In genomic region chr10:127339683-127340576, GRCm38 (mm10) we compare ENCODE assay signal across 1 mouse cellular context.
TF ChIP-seq lines count a peak whose summit lies in the region.

No protein-coding gene starts in this region.

TF ChIP-seq in C2C12, 6 proteins besides CTCF, POLR2A, EP300 and RAD21 (continued from another document):
- no peak for TF ChIP-seq MYOG (IDR thresholded peaks at IDR 0.05; ENCODE audit: control insufficient read depth, extremely low read depth, insufficient read length)
- no peak for TF ChIP-seq MAX (IDR thresholded peaks at IDR 0.05)
- TF ChIP-seq CEBPB (IDR thresholded peaks at IDR 0.05; ENCODE audit: low read depth): no peak
